Mouse (Mus musculus): ENCODE measurements around the gene Btg3. TPM values are rescaled to one million over a fixed set of nuclear protein-coding genes. Genes with fewer than 3 reads are reported as not detected.

Gene Btg3
- polyA plus RNA-seq, 1 experiment: 40.8 TPM

GRCm38 (mm10) chr16:78307476-78308192 lies 69.4 kb downstream of the Btg3 start:
- no peak overlapping the region for H3K27ac ChIP-seq (ENCODE audit: insufficient read depth, low read length)
- H3K4me1 ChIP-seq (ENCODE audit: control insufficient read depth, insufficient read depth, low read length): no peaks in the 10 kb centered on the region
- no peak overlapping the region for H3K4me3 ChIP-seq (ENCODE audit: insufficient read depth, low read length)
- no peak for TF ChIP-seq POLR2A (IDR thresholded peaks at IDR 0.05; ENCODE audit: low read depth, low read length)
- TF ChIP-seq CTCF (IDR thresholded peaks at IDR 0.05; ENCODE audit: borderline replicate concordance, insufficient read depth, low read length): no peak

- Histone ChIP-seq H3K4me3 (ENCODE audit: insufficient read depth, low read length) (no peak overlapping the region), H3K27ac (ENCODE audit: insufficient read depth, low read length) (no peak overlapping the region), H3K4me1 (ENCODE audit: control insufficient read depth, insufficient read depth, low read length) (no peaks in the 10 kb centered on the region)
- no peak for TF ChIP-seq POLR2A (IDR thresholded peaks at IDR 0.05; ENCODE audit: low read depth, low read length)
- no peak for TF ChIP-seq CTCF (IDR thresholded peaks at IDR 0.05; ENCODE audit: borderline replicate concordance, insufficient read depth, low read length)
Observed at GRCm38 (mm10) chr16:78306606-78307005, 70.4 kb downstream of the Btg3 start.

- TF ChIP-seq CTCF (IDR thresholded peaks at IDR 0.05; ENCODE audit: borderline replicate concordance, insufficient read depth, low read length) (no peak), POLR2A (IDR thresholded peaks at IDR 0.05; ENCODE audit: low read depth, low read length) (no peak)
- Histone ChIP-seq H3K4me1 (ENCODE audit: control insufficient read depth, insufficient read depth, low read length) (no peaks in the 10 kb centered on the region), H3K27ac (ENCODE audit: insufficient read depth, low read length) (no peak overlapping the region), H3K4me3 (ENCODE audit: insufficient read depth, low read length) (no peak overlapping the region)
Observed at GRCm38 (mm10) chr16:78305606-78306100, 71.3 kb downstream of the Btg3 start.

- Histone ChIP-seq H3K4me1 (ENCODE audit: control insufficient read depth, insufficient read depth, low read length) (no peaks in the 10 kb centered on the region), H3K4me3 (ENCODE audit: insufficient read depth, low read length) (peak overlapping the region; percentile 52), H3K27ac (ENCODE audit: insufficient read depth, low read length) (no peak overlapping the region)
- TF ChIP-seq CTCF (IDR thresholded peaks at IDR 0.05; ENCODE audit: borderline replicate concordance, insufficient read depth, low read length): no peak
- TF ChIP-seq POLR2A (IDR thresholded peaks at IDR 0.05; ENCODE audit: low read depth, low read length): peak; percentile 12; the same call in 1 of the 2 replicates
Observed at GRCm38 (mm10) chr16:78302678-78303050, 74.3 kb downstream of the Btg3 start.

GRCm38 (mm10) chr16:78301831-78302677 lies 74.9 kb downstream of the Btg3 start:
- TF ChIP-seq CTCF (IDR thresholded peaks at IDR 0.05; ENCODE audit: borderline replicate concordance, insufficient read depth, low read length): no peak
- no peak for TF ChIP-seq POLR2A (IDR thresholded peaks at IDR 0.05; ENCODE audit: low read depth, low read length)
- Histone ChIP-seq H3K4me3 (ENCODE audit: insufficient read depth, low read length) (peak overlapping the region; percentile 52), H3K4me1 (ENCODE audit: control insufficient read depth, insufficient read depth, low read length) (no peaks in the 10 kb centered on the region), H3K27ac (ENCODE audit: insufficient read depth, low read length) (no peak overlapping the region)

GRCm38 (mm10) chr16:78301183-78301830 lies 75.7 kb downstream of the Btg3 start, which contains the start of gene Cxadr:
Cxadr (plus strand) TSS chr16:78301489.
- TF ChIP-seq POLR2A (IDR thresholded peaks at IDR 0.05; ENCODE audit: low read depth, low read length) (peak; percentile 32; the same call in 1 of the 2 replicates), CTCF (IDR thresholded peaks at IDR 0.05; ENCODE audit: borderline replicate concordance, insufficient read depth, low read length) (no peak)
- Histone ChIP-seq H3K27ac (ENCODE audit: insufficient read depth, low read length) (no peak within 1 kb of the TSS), H3K4me1 (ENCODE audit: control insufficient read depth, insufficient read depth, low read length) (no peaks in the 10 kb centered on the region), H3K4me3 (ENCODE audit: insufficient read depth, low read length) (peak within 1 kb of the TSS; percentile 52)

GRCm38 (mm10) chr16:78296114-78296513 lies 80.9 kb downstream of the Btg3 start:
- TF ChIP-seq POLR2A (IDR thresholded peaks at IDR 0.05; ENCODE audit: low read depth, low read length) (no peak), CTCF (IDR thresholded peaks at IDR 0.05; ENCODE audit: borderline replicate concordance, insufficient read depth, low read length) (no peak)
- no peaks in the 10 kb centered on the region for H3K4me1 ChIP-seq (ENCODE audit: control insufficient read depth, insufficient read depth, low read length)

GRCm38 (mm10) chr16:78295601-78296000 lies 81.4 kb downstream of the Btg3 start:
- no peaks in the 10 kb centered on the region for H3K4me1 ChIP-seq (ENCODE audit: control insufficient read depth, insufficient read depth, low read length)
- no peak overlapping the region for H3K27ac ChIP-seq (ENCODE audit: insufficient read depth, low read length)
- H3K4me3 ChIP-seq (ENCODE audit: insufficient read depth, low read length): no peak overlapping the region
- TF ChIP-seq CTCF (IDR thresholded peaks at IDR 0.05; ENCODE audit: borderline replicate concordance, insufficient read depth, low read length) (no peak), POLR2A (IDR thresholded peaks at IDR 0.05; ENCODE audit: low read depth, low read length) (no peak)

More at GRCm38 (mm10) chr16:78296114-78296513, 80.9 kb downstream of the Btg3 start:
- Histone ChIP-seq H3K27ac (ENCODE audit: insufficient read depth, low read length) (no peak overlapping the region), H3K4me3 (ENCODE audit: insufficient read depth, low read length) (no peak overlapping the region)

- no peaks in the 10 kb centered on the region for H3K4me1 ChIP-seq (ENCODE audit: control insufficient read depth, insufficient read depth, low read length)
- no peak overlapping the region for H3K4me3 ChIP-seq (ENCODE audit: insufficient read depth, low read length)
- no peak overlapping the region for H3K27ac ChIP-seq (ENCODE audit: insufficient read depth, low read length)
- TF ChIP-seq CTCF (IDR thresholded peaks at IDR 0.05; ENCODE audit: borderline replicate concordance, insufficient read depth, low read length) (no peak), POLR2A (IDR thresholded peaks at IDR 0.05; ENCODE audit: low read depth, low read length) (no peak)
Observed at GRCm38 (mm10) chr16:78294606-78295275, 82.3 kb downstream of the Btg3 start.

All from embryonic fibroblast, embryonic 13.5 days (primary cell).